Mouse (Mus musculus): Measurements from ENCODE around the gene Gm9999. TPM values are rescaled to one million over a fixed set of nuclear protein-coding genes. Genes with fewer than 3 reads are reported as not detected.

Gene Gm9999
- polyA plus RNA-seq, 1 experiment from 2014 or later = not detected

DNA sequence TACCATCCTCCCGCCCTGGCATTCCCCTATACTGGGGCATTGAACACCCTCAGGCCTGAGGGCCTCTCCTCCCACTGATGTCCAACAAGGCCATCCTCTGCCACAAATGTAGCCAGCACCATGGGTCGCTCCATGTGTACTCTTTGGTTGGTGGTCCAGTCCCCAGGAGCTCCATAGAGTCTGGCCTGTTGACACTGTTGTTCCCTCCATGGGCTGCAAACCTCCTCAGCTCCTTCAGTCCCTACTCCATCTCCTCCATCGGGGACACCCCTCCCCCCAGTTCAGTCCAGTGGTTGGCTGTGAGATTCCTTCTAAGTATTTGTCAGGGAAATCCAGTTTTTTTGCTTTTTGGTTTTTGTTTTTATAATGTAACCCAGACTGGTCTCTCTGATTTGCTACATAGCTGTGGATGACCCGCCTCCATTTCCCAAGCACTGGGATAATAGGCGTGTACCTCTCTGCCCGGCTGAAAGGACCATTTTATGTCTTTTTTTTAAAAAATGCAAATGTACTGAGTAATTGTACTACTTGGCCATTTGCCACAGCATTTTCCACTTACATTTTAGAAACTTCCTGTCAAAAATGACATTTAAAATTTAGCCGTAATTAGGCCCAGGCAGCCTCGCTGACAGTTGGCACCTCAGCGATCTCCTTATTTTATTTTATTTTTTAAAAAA is 47.3 kb downstream of the Gm9999 start:
- WGBS = 80% methylated on average over 9 of the region's 9 CpGs
- no peaks in the 10 kb centered on the region for H3K27me3 ChIP-seq (ENCODE audit: control insufficient read depth, insufficient read depth, low read depth, low read length)
- no peak for ATAC-seq
- no peak overlapping the region for H3K4me3 ChIP-seq (ENCODE audit: low read depth, low read length)
- no peaks in the 10 kb centered on the region for H3K9me3 ChIP-seq (replicated peaks; ENCODE audit: control insufficient read depth, low read length, poor library complexity, severe bottlenecking)
- no peaks in the 10 kb centered on the region for H3K36me3 ChIP-seq (ENCODE audit: control insufficient read depth, insufficient read depth, low read length)
- H3K27ac ChIP-seq (ENCODE audit: low read length) = no peak overlapping the region
- H3K9ac ChIP-seq (ENCODE audit: low read depth, low read length) = no peak overlapping the region
- no peak overlapping the region for H3K4me2 ChIP-seq (ENCODE audit: low read length)
- H3K4me1 ChIP-seq (ENCODE audit: control insufficient read depth, insufficient read depth, low read length) = no peaks in the 10 kb centered on the region

DNA sequence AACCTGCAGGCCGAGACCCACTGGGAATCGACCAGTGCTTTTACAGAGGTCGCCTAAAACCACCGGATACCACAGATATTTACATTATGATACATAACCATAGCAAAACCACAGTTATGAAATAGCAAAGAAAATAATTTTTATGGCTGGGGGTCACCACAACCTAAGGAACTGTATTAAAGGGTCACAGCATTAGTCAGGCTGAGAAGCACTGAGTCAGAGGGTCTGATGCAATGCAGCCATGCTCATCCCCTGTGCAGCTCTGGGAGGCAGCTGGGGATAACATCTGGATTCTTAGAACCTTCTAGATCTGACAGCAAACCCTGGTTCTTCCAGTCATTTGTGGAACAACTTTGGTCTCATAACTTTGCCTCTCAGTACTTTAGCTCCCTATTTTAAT is 48.0 kb downstream of the Gm9999 start:
- 81% methylated on average over 4 of the region's 4 CpGs for WGBS
- ATAC-seq = no peak
- no peak overlapping the region for H3K4me2 ChIP-seq (ENCODE audit: low read length)

DNA sequence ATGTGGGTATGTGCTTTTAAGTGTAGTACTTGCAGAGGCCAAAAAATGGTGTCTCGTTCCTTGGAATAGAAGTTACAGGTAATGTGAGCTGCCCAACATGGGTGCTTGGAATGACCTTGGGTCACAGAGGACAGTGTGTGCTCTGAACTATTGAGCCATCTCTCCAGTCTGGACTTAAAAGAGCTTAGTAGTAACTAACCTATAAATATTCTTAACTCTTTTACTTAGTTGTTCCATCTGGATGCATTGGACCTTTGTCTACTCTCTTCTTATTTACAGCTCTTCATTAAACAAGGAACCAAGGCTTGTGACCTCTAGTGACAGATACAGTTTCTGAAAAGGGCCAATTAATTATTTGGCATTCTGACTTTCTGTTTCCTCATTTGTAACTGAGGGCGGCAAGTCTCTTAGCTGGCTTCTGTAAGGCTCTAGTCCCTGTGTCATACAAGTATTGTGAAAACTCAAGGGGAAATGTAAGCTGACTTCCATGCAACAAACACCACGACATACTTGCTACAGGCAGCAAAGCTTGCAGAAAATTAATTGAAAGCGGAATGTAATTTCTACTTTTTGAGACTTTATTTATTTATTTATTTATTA is 51.5 kb downstream of the Gm9999 start:
- Histone ChIP-seq H3K27me3 (ENCODE audit: control insufficient read depth, insufficient read depth, low read depth, low read length) (no peaks in the 10 kb centered on the region), H3K4me3 (ENCODE audit: low read depth, low read length) (no peak overlapping the region), H3K9me3 (replicated peaks; ENCODE audit: control insufficient read depth, low read length, poor library complexity, severe bottlenecking) (no peaks in the 10 kb centered on the region), H3K27ac (ENCODE audit: low read length) (no peak overlapping the region), H3K9ac (ENCODE audit: low read depth, low read length) (no peak overlapping the region), H3K36me3 (ENCODE audit: control insufficient read depth, insufficient read depth, low read length) (no peaks in the 10 kb centered on the region), H3K4me2 (ENCODE audit: low read length) (no peak overlapping the region), H3K4me1 (ENCODE audit: control insufficient read depth, insufficient read depth, low read length) (no peaks in the 10 kb centered on the region)
- ATAC-seq = no peak
- WGBS = 91% methylated on average over 4 of the region's 4 CpGs

More for the DNA sequence above, 48.0 kb downstream of the Gm9999 start:
- no peaks in the 10 kb centered on the region for H3K27me3 ChIP-seq (ENCODE audit: control insufficient read depth, insufficient read depth, low read depth, low read length)
- H3K4me1 ChIP-seq (ENCODE audit: control insufficient read depth, insufficient read depth, low read length) = no peaks in the 10 kb centered on the region
- H3K36me3 ChIP-seq (ENCODE audit: control insufficient read depth, insufficient read depth, low read length) = no peaks in the 10 kb centered on the region
- H3K9ac ChIP-seq (ENCODE audit: low read depth, low read length) = no peak overlapping the region
- no peaks in the 10 kb centered on the region for H3K9me3 ChIP-seq (replicated peaks; ENCODE audit: control insufficient read depth, low read length, poor library complexity, severe bottlenecking)
- no peak overlapping the region for H3K4me3 ChIP-seq (ENCODE audit: low read depth, low read length)
- H3K27ac ChIP-seq (ENCODE audit: low read length) = no peak overlapping the region

DNA sequence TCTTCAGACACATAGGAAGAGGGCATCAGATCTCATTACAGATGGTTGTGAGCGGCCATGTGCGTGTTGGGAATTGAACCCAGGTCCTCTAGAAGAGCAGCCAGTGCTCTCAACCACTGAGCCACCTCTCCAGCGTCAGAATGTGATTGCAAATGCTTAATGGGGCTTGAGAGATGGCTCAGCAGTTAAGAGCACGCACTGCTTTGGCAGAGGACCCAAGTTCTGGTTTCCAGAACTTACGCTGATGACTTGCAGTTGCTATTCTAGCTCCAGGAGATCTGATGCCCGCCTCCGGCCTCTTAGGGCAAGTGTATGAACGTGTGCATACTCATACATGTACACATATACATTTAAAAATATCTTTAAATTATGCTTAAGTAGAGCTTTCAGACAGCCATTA is 52.0 kb downstream of the Gm9999 start:
- Histone ChIP-seq H3K4me3 (ENCODE audit: low read depth, low read length) (no peak overlapping the region), H3K27me3 (ENCODE audit: control insufficient read depth, insufficient read depth, low read depth, low read length) (no peaks in the 10 kb centered on the region), H3K9ac (ENCODE audit: low read depth, low read length) (no peak overlapping the region), H3K9me3 (replicated peaks; ENCODE audit: control insufficient read depth, low read length, poor library complexity, severe bottlenecking) (no peaks in the 10 kb centered on the region), H3K36me3 (ENCODE audit: control insufficient read depth, insufficient read depth, low read length) (no peaks in the 10 kb centered on the region), H3K27ac (ENCODE audit: low read length) (no peak overlapping the region), H3K4me1 (ENCODE audit: control insufficient read depth, insufficient read depth, low read length) (no peaks in the 10 kb centered on the region), H3K4me2 (ENCODE audit: low read length) (no peak overlapping the region)
- WGBS = 80% methylated on average over 8 of the region's 8 CpGs
- ATAC-seq = no peak

Other genes starting within 250 kb of the Gm9999 start
- 0.23 TPM in 1 of 2 replicates, not detected in the other for gene Saa1, start 240.6 kb upstream of the Gm9999 start, polyA plus RNA-seq (2015; fragmentation: Nextera tagmentation; extraction: Ambion mirVana)
- not detected in 2 replicates for gene Saa2, start 231.8 kb upstream of the Gm9999 start, polyA plus RNA-seq (2015; fragmentation: Nextera tagmentation; extraction: Ambion mirVana)
- 11.1 and 14.0 TPM in 2 replicates for gene Hps5, start 187.5 kb upstream of the Gm9999 start, polyA plus RNA-seq (2015; fragmentation: Nextera tagmentation; extraction: Ambion mirVana)
- gene Gtf2h1, start 187.5 kb upstream of the Gm9999 start, polyA plus RNA-seq (2015; fragmentation: Nextera tagmentation; extraction: Ambion mirVana) = 40.9 and 46.8 TPM in 2 replicates
- 596 and 701 TPM in 2 replicates for gene Ldha, start 142.1 kb upstream of the Gm9999 start, polyA plus RNA-seq (2015; fragmentation: Nextera tagmentation; extraction: Ambion mirVana)
- 0.33 and 0.46 TPM in 2 replicates for gene Ldhc, start 122.4 kb upstream of the Gm9999 start, polyA plus RNA-seq (2015; fragmentation: Nextera tagmentation; extraction: Ambion mirVana)
- 372 and 375 TPM in 2 replicates for gene Tsg101, start 63.6 kb upstream of the Gm9999 start, polyA plus RNA-seq (2015; fragmentation: Nextera tagmentation; extraction: Ambion mirVana)
- gene Uevld, start 25.1 kb upstream of the Gm9999 start, polyA plus RNA-seq (2015; fragmentation: Nextera tagmentation; extraction: Ambion mirVana) = 5.3 and 6.0 TPM in 2 replicates
- 7.4 and 8.5 TPM in 2 replicates for gene Spty2d1, start 24.8 kb downstream of the Gm9999 start, polyA plus RNA-seq (2015; fragmentation: Nextera tagmentation; extraction: Ambion mirVana)
- gene Tmem86a, start 67.0 kb downstream of the Gm9999 start, polyA plus RNA-seq (2015; fragmentation: Nextera tagmentation; extraction: Ambion mirVana) = 22.9 and 24.1 TPM in 2 replicates
- 179 and 194 TPM in 2 replicates for gene Ptpn5, start 150.1 kb downstream of the Gm9999 start, polyA plus RNA-seq (2015; fragmentation: Nextera tagmentation; extraction: Ambion mirVana)
- not detected in 2 replicates for gene Mrgpra6, start 221.3 kb downstream of the Gm9999 start, polyA plus RNA-seq (2015; fragmentation: Nextera tagmentation; extraction: Ambion mirVana)